Mouse (Mus musculus): Measurements from ENCODE around the gene Bmp2. TPM values are rescaled to one million over a fixed set of nuclear protein-coding genes. Genes with fewer than 3 reads are reported as not detected.

Gene Bmp2
- polyA plus RNA-seq, 1 experiment from 2014 or later: 3.5 TPM

Small RNA genes lying within 50 kb of the gene (microRNA-seq; reads per million reads assigned to microRNA genes)
- gene Mir3090: not detected
